Mouse (Mus musculus) bone marrow, adult 2 months (tissue): ENCODE results near the gene Col4a2.

ENCODE experiments used
- CTCF ChIP-seq: fragments of 200-500 bp; IDR thresholded peaks from 2 replicates; pipeline ENCODE4 v1.5.1; 2011; ENCODE audit warnings: low read length, control low read depth; ENCODE audit not compliant: control insufficient read depth, insufficient read depth
- POLR2A ChIP-seq: fragments of 200-500 bp; IDR thresholded peaks from 2 replicates; pipeline ENCODE4 v1.6.1; 2011; ENCODE audit warnings: low read depth, mild to moderate bottlenecking, control low read depth, low read length, borderline replicate concordance; ENCODE audit not compliant: control insufficient read depth

GRCm38 (mm10) chr8:11452152-11452551 lies 139.5 kb downstream of the Col4a2 start:
- no peak for TF ChIP-seq POLR2A
- TF ChIP-seq CTCF = no peak
